Mouse (Mus musculus) adrenal gland, adult 18-20 months (tissue): Measurements from ENCODE around the gene Cyp1a1. TPM values are rescaled to one million over a fixed set of nuclear protein-coding genes. Genes with fewer than 3 reads are reported as not detected.

ENCODE experiments used
- total RNA-seq, 2 experiments: library from RNA; stranded (reverse); gene quantifications; 1 replicate in 1 of 2; 2 replicates in 1 of 2; pipeline ENCODE4 v1.2.3; 2021

Cyp1a1 gene
- total RNA-seq, 2 experiments from 2014 or later, result 0.17 to 1.0 TPM

Other genes with a start within 250 kb of the Cyp1a1 start
- gene Ppcdc, start 247.8 kb upstream of the Cyp1a1 start, total RNA-seq, result 10 to 100 TPM; 15.0 to 18.0 TPM
- 10 to 100 TPM in 1 of 2 experiments, 1 to 10 TPM in 1; 7.5 to 13.7 TPM for gene Scamp5, start 219.9 kb upstream of the Cyp1a1 start, total RNA-seq
- gene Rpp25, start 183.9 kb upstream of the Cyp1a1 start, total RNA-seq, result 1 to 10 TPM; 1.2 to 1.7 TPM
- gene Cox5a, start 166.7 kb upstream of the Cyp1a1 start, total RNA-seq, result 100 to 1,000 TPM; 514 to 860 TPM
- 10 to 100 TPM; 21.4 to 26.4 TPM for gene Fam219b, start 150.4 kb upstream of the Cyp1a1 start, total RNA-seq
- gene Mpi, start 135.2 kb upstream of the Cyp1a1 start, total RNA-seq, result 10 to 100 TPM; 34.7 to 36.8 TPM
- 10 to 100 TPM; 51.3 to 61.9 TPM for gene Scamp2, start 127.0 kb upstream of the Cyp1a1 start, total RNA-seq
- 10 to 100 TPM; 12.3 to 13.6 TPM for gene Ulk3, start 98.5 kb upstream of the Cyp1a1 start, total RNA-seq
- not detected for gene Cplx3, start 81.6 kb upstream of the Cyp1a1 start, total RNA-seq
- not detected for gene Lman1l, start 67.2 kb upstream of the Cyp1a1 start, total RNA-seq
- gene Csk, start 34.3 kb upstream of the Cyp1a1 start, total RNA-seq, result 10 to 100 TPM; 62.2 to 89.1 TPM
- under 1 TPM in 1 of 2 experiments, not detected in 1; 0.20 TPM for gene Cyp1a2, start 4.2 kb upstream of the Cyp1a1 start, total RNA-seq
- 1 to 10 TPM; 7.1 to 8.7 TPM for gene Edc3, start 20.6 kb downstream of the Cyp1a1 start, total RNA-seq
- 10 to 100 TPM; 63.6 to 74.9 TPM for gene Clk3, start 77.9 kb downstream of the Cyp1a1 start, total RNA-seq
- 1 to 10 TPM; 5.4 to 7.1 TPM for gene Arid3b, start 148.9 kb downstream of the Cyp1a1 start, total RNA-seq
- gene Ubl7, start 223.1 kb downstream of the Cyp1a1 start, total RNA-seq, result 10 to 100 TPM; 66.7 to 73.4 TPM